Mouse (Mus musculus): ENCODE data around the gene Znrf3. TPM values are rescaled to one million over a fixed set of nuclear protein-coding genes. Genes with fewer than 3 reads are reported as not detected.

Znrf3 gene
- polyA plus RNA-seq, 2 experiments, result 8.0 to 12.9 TPM

GRCm38 (mm10) chr11:5271274-5272065 lies 173.2 kb downstream of the Znrf3 start:
- no peaks in the 10 kb centered on the region for H3K36me3 ChIP-seq (ENCODE audit: control insufficient read depth, insufficient read depth, low read length)
- no peak overlapping the region for H3K4me3 ChIP-seq (replicated peaks; ENCODE audit: low read length)
- no peak overlapping the region for H3K9ac ChIP-seq (ENCODE audit: low read depth, low read length, severe bottlenecking)
- ATAC-seq (ENCODE audit: low FRiP score, low read depth), result no peak
- no peaks in the 10 kb centered on the region for H3K4me1 ChIP-seq (ENCODE audit: control insufficient read depth, insufficient read depth, low read length)
- H3K9me3 ChIP-seq (ENCODE audit: control insufficient read depth, low read length), result no peaks in the 10 kb centered on the region
- WGBS, result 43% methylated on average over 9 of the region's 9 CpGs
- no peaks in the 10 kb centered on the region for H3K27me3 ChIP-seq (ENCODE audit: control insufficient read depth, insufficient read depth, low read length)
- TF ChIP-seq POLR2A (IDR thresholded peaks at IDR 0.05; ENCODE audit: borderline replicate concordance, extremely low read depth, insufficient read depth, insufficient read length), result no peak
- H3K4me2 ChIP-seq (replicated peaks; ENCODE audit: low read depth, low read length, severe bottlenecking), result no peak overlapping the region
- no peak overlapping the region for H3K27ac ChIP-seq (replicated peaks; ENCODE audit: low read depth, low read length)
- DNase-seq (ENCODE audit: low spot score), result no peak

- no peak for DNase-seq (ENCODE audit: low spot score)
These were observed 174.7 kb downstream of the Znrf3 start for GRCm38 (mm10) chr11:5269846-5270461.

GRCm38 (mm10) chr11:5265764-5266163 lies 178.9 kb downstream of the Znrf3 start:
- no peak overlapping the region for H3K27ac ChIP-seq (replicated peaks; ENCODE audit: low read depth, low read length)
- H3K27me3 ChIP-seq (ENCODE audit: control insufficient read depth, insufficient read depth, low read length), result no peaks in the 10 kb centered on the region
- H3K36me3 ChIP-seq (ENCODE audit: control insufficient read depth, insufficient read depth, low read length), result no peaks in the 10 kb centered on the region
- no peak overlapping the region for H3K4me2 ChIP-seq (replicated peaks; ENCODE audit: low read depth, low read length, severe bottlenecking)
- TF ChIP-seq POLR2A (IDR thresholded peaks at IDR 0.05; ENCODE audit: borderline replicate concordance, extremely low read depth, insufficient read depth, insufficient read length), result no peak
- H3K9me3 ChIP-seq (ENCODE audit: control insufficient read depth, low read length), result no peaks in the 10 kb centered on the region
- 71% methylated on average over 8 of the region's 8 CpGs for WGBS
- H3K4me1 ChIP-seq (ENCODE audit: control insufficient read depth, insufficient read depth, low read length), result no peaks in the 10 kb centered on the region
- DNase-seq (ENCODE audit: low spot score) (no peak), ATAC-seq (ENCODE audit: low FRiP score, low read depth) (no peak)
- no peak overlapping the region for H3K9ac ChIP-seq (ENCODE audit: low read depth, low read length, severe bottlenecking)
- H3K4me3 ChIP-seq (replicated peaks; ENCODE audit: low read length), result no peak overlapping the region

More at GRCm38 (mm10) chr11:5269846-5270461, 174.7 kb downstream of the Znrf3 start:
- TF ChIP-seq POLR2A (IDR thresholded peaks at IDR 0.05; ENCODE audit: borderline replicate concordance, extremely low read depth, insufficient read depth, insufficient read length), result no peak
- Histone ChIP-seq H3K4me3 (replicated peaks; ENCODE audit: low read length) (no peak overlapping the region), H3K4me1 (ENCODE audit: control insufficient read depth, insufficient read depth, low read length) (no peaks in the 10 kb centered on the region), H3K36me3 (ENCODE audit: control insufficient read depth, insufficient read depth, low read length) (no peaks in the 10 kb centered on the region), H3K27ac (replicated peaks; ENCODE audit: low read depth, low read length) (no peak overlapping the region), H3K9ac (ENCODE audit: low read depth, low read length, severe bottlenecking) (no peak overlapping the region), H3K9me3 (ENCODE audit: control insufficient read depth, low read length) (no peaks in the 10 kb centered on the region), H3K4me2 (replicated peaks; ENCODE audit: low read depth, low read length, severe bottlenecking) (no peak overlapping the region), H3K27me3 (ENCODE audit: control insufficient read depth, insufficient read depth, low read length) (no peaks in the 10 kb centered on the region)
- no peak for ATAC-seq (ENCODE audit: low FRiP score, low read depth)
- WGBS, result 88% methylated on average over 8 of the region's 8 CpGs

DNA sequence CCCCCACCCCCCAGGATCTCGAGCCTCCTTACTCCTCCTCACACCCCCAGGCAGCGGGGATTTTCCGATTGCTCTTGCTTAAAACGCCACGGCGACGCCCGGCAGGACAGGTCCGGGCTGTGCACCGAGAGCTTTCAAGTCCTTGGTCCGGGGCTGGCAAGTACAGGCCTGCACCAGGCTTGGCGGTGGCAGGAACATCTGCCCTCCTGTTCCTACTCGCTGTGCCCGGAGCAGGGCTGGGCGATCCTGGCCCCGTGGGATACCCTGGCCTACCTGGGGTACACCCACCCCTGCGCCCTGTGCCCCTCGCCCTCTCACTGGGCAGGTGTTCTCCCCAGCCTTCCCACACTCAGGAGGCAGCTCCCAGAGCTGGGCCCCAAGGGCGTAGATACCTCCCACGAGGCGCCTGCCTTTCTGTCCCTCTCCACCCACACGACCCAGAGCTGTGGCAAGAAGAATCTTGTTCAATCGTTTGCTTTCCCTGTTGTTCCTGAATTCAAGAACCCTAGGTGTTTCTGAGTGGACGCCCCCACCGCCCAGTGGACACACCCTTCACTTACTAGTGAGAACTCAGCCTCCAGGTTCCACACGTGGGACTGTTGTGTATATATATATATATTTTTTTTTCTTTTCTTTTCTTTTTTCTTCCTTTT lies 181.4 kb downstream of the Znrf3 start:
- no peak for ATAC-seq (ENCODE audit: low FRiP score, low read depth)
- 59% methylated on average over 26 of the region's 26 CpGs for WGBS
- H3K27ac ChIP-seq (replicated peaks; ENCODE audit: low read depth, low read length), result no peak overlapping the region

More for the DNA sequence above, 181.4 kb downstream of the Znrf3 start:
- no peaks in the 10 kb centered on the region for H3K36me3 ChIP-seq (ENCODE audit: control insufficient read depth, insufficient read depth, low read length)
- no peaks in the 10 kb centered on the region for H3K27me3 ChIP-seq (ENCODE audit: control insufficient read depth, insufficient read depth, low read length)
- H3K4me2 ChIP-seq (replicated peaks; ENCODE audit: low read depth, low read length, severe bottlenecking), result no peak overlapping the region
- no peak for TF ChIP-seq POLR2A (IDR thresholded peaks at IDR 0.05; ENCODE audit: borderline replicate concordance, extremely low read depth, insufficient read depth, insufficient read length)
- no peak overlapping the region for H3K9ac ChIP-seq (ENCODE audit: low read depth, low read length, severe bottlenecking)
- H3K4me3 ChIP-seq (replicated peaks; ENCODE audit: low read length), result no peak overlapping the region
- H3K4me1 ChIP-seq (ENCODE audit: control insufficient read depth, insufficient read depth, low read length), result peaks cover 5% of the 10 kb centered on the region; the same call in 1 of the 2 replicates
- no peaks in the 10 kb centered on the region for H3K9me3 ChIP-seq (ENCODE audit: control insufficient read depth, low read length)
- DNase-seq (ENCODE audit: low spot score), result no peak

Data from limb, embryonic 14.5 days (tissue).